Mouse (Mus musculus) lung, postnatal 0 days (tissue): ENCODE results near the gene Hoxa4. TPM values are rescaled to one million over a fixed set of nuclear protein-coding genes. Genes with fewer than 3 reads are reported as not detected.

Experiments
- ATAC-seq: fragments of 200-750 bp; cut with Nextera tagmentation; 2 replicates; pipeline ENCODE4 v1.8.0; 2017; ENCODE audit warnings: moderate library complexity
- DNase-seq: peaks from one replicate; pipeline ENCODE4 v3.0.0-alpha.2; 2016; ENCODE audit warnings: low spot score
- H3K27ac ChIP-seq: fragments of 300-500 bp; sonication (generic); 2 replicates; pipeline ENCODE4 v1.5.1; 2014; ENCODE audit warnings: antibody characterized with exemption, mild to moderate bottlenecking, low read length, mixed read lengths
- H3K27me3 ChIP-seq: fragments of 300-500 bp; sonication (generic); replicated peaks from 2 replicates; pipeline ENCODE4 v1.6.1; 2014; ENCODE audit warnings: low read length, mixed read lengths; ENCODE audit not compliant: insufficient read depth
- H3K36me3 ChIP-seq: fragments of 300-500 bp; sonication (generic); 2 replicates; pipeline ENCODE4 v1.6.1; 2014; ENCODE audit warnings: low read length, mixed read lengths; ENCODE audit not compliant: insufficient read depth
- H3K4me1 ChIP-seq: fragments of 300-500 bp; sonication (generic); 2 replicates; pipeline ENCODE4 v1.6.1; 2014; ENCODE audit warnings: antibody characterized with exemption, low read depth, low read length, mixed read lengths; ENCODE audit not compliant: insufficient read depth
- H3K4me2 ChIP-seq: fragments of 300-500 bp; sonication (generic); replicated peaks from 2 replicates; pipeline ENCODE4 v1.6.1; 2014; ENCODE audit warnings: low read depth, mild to moderate bottlenecking, low read length, moderate library complexity, mixed read lengths
- H3K4me3 ChIP-seq: fragments of 300-500 bp; sonication (generic); 2 replicates; pipeline ENCODE4 v1.5.1; 2014; ENCODE audit warnings: low read depth, low read length
- H3K9ac ChIP-seq: fragments of 300-500 bp; sonication (generic); replicated peaks from 2 replicates; pipeline ENCODE4 v1.6.1; 2014; ENCODE audit warnings: low read depth, mild to moderate bottlenecking
- H3K9me3 ChIP-seq: fragments of 300-500 bp; sonication (generic); 2 replicates; pipeline ENCODE4 v1.6.1; 2016; ENCODE audit warnings: low read length, mixed read lengths
- CTCF ChIP-seq: IDR thresholded peaks from 2 replicates; pipeline ENCODE4 v1.5.1; 2016; ENCODE audit warnings: antibody characterized with exemption, mild to moderate bottlenecking
- EP300 ChIP-seq: IDR thresholded peaks from 2 replicates; pipeline ENCODE4 v1.6.1; 2016; ENCODE audit warnings: antibody characterized with exemption, mild to moderate bottlenecking, control low read depth
- WGBS: fragments of 180-500 bp; shearing (Covaris S2); extraction: QIAGEN DNeasy Blood & Tissue Kit; methylation state at CpG from one replicate; pipeline ENCODE4 v1.1.7; 2014; 5-methylcytosine and 5-hydroxymethylcytosine counted together
- polyA plus RNA-seq: library from polyadenylated mRNA; unstranded; fragments of >200 nt; fragmentation: Nextera tagmentation; extraction: Ambion mirVana; gene quantifications from 2 replicates; pipeline ENCODE4 v1.2.1, GENCODE M21; 2015

Hoxa4 gene
- polyA plus RNA-seq, 1 experiment from 2014 or later = 3.9 TPM

GRCm38 (mm10) chr6:52166431-52167077, 25.0 kb downstream of the Hoxa4 start:
- H3K27ac ChIP-seq = peak overlapping the region; percentile 79
- peaks cover 11% of the 10 kb centered on the region; the same call in 1 of the 2 replicates for H3K27me3 ChIP-seq
- WGBS = 13% methylated on average over 4 of the region's 4 CpGs
- H3K4me2 ChIP-seq = peak overlapping the region; percentile 70
- no peaks in the 10 kb centered on the region for H3K36me3 ChIP-seq
- no peak for ATAC-seq
- H3K4me1 ChIP-seq = peaks cover 10% of the 10 kb centered on the region; the same call in 1 of the 2 replicates
- peak overlapping the region; percentile 56; the same call in 1 of the 2 replicates for H3K9ac ChIP-seq
- TF ChIP-seq EP300 (no peak), CTCF (no peak)
- H3K9me3 ChIP-seq = no peaks in the 10 kb centered on the region
- H3K4me3 ChIP-seq = peak overlapping the region; percentile 30; the same call in 1 of the 2 replicates
- peak; percentile 46 for DNase-seq

- Histone ChIP-seq H3K27ac (peak overlapping the region; percentile 79), H3K27me3 (peaks cover 11% of the 10 kb centered on the region; the same call in 1 of the 2 replicates), H3K9me3 (no peaks in the 10 kb centered on the region), H3K36me3 (no peaks in the 10 kb centered on the region), H3K9ac (peak overlapping the region; percentile 24; the same call in 1 of the 2 replicates), H3K4me2 (peak overlapping the region; percentile 70), H3K4me3 (peak overlapping the region; percentile 54), H3K4me1 (peaks cover 10% of the 10 kb centered on the region; the same call in 1 of the 2 replicates)
- DNase-seq (peak; percentile 53), ATAC-seq (no peak)
- TF ChIP-seq CTCF (no peak), EP300 (no peak)
- 4% methylated on average over 27 of the region's 28 CpGs for WGBS
Measured at GRCm38 (mm10) chr6:52165441-52166370, 25.8 kb downstream of the Hoxa4 start.

- under 1% methylated on average over 25 of the region's 25 CpGs for WGBS
- no peaks in the 10 kb centered on the region for H3K9me3 ChIP-seq
- H3K4me3 ChIP-seq = peak within 1 kb of the TSS; percentile 54
- ATAC-seq (peak; percentile 46), DNase-seq (peak; percentile 73)
- peaks cover 5% of the 10 kb centered on the region; the same call in 1 of the 2 replicates for H3K4me1 ChIP-seq
- H3K27ac ChIP-seq = peak within 1 kb of the TSS; percentile 79
- TF ChIP-seq EP300 = 0 out of 2 replicates have a peak, but pooled peaks have one; percentile 39
- TF ChIP-seq CTCF = no peak
- no peaks in the 10 kb centered on the region for H3K36me3 ChIP-seq
- peak within 1 kb of the TSS; percentile 70 for H3K4me2 ChIP-seq
- H3K9ac ChIP-seq = peak within 1 kb of the TSS; percentile 50
- H3K27me3 ChIP-seq = peaks cover 7% of the 10 kb centered on the region; the same call in 1 of the 2 replicates
Measured at GRCm38 (mm10) chr6:52164626-52165440, 26.7 kb downstream of the Hoxa4 start, which contains the start of gene Hoxa2. Hoxa2 (minus strand) TSS chr6:52164831.

- H3K4me3 ChIP-seq = peak overlapping the region; percentile 54
- no peaks in the 10 kb centered on the region for H3K36me3 ChIP-seq
- H3K4me2 ChIP-seq = peak overlapping the region; percentile 70
- H3K9ac ChIP-seq = peak overlapping the region; percentile 50
- WGBS = 2% methylated on average over 39 of the region's 39 CpGs
- H3K9me3 ChIP-seq = no peaks in the 10 kb centered on the region
- no peak for TF ChIP-seq EP300
- TF ChIP-seq CTCF = no peak
- DNase-seq (peak; percentile 65), ATAC-seq (peak; percentile 12; the same call in 1 of the 2 replicates)
- H3K27ac ChIP-seq = peak overlapping the region; percentile 79
- H3K27me3 ChIP-seq = peaks cover 6% of the 10 kb centered on the region; the same call in 1 of the 2 replicates
- 0 out of 2 replicates have a peak, but pooled peaks cover 7% of the 10 kb centered on the region for H3K4me1 ChIP-seq
Measured at GRCm38 (mm10) chr6:52164051-52164625, 27.4 kb downstream of the Hoxa4 start.

- H3K27me3 ChIP-seq = peaks cover 6% of the 10 kb centered on the region; the same call in 1 of the 2 replicates
- WGBS = 2% methylated on average over 17 of the region's 17 CpGs
- DNase-seq = peak; percentile 88
- H3K9ac ChIP-seq = peak overlapping the region; percentile 50
- H3K27ac ChIP-seq = peak overlapping the region; percentile 79
- H3K36me3 ChIP-seq = no peaks in the 10 kb centered on the region
- peak; percentile 22 for ATAC-seq
- peak overlapping the region; percentile 54 for H3K4me3 ChIP-seq
- 0 out of 2 replicates have a peak, but pooled peaks cover 5% of the 10 kb centered on the region for H3K4me1 ChIP-seq
- H3K4me2 ChIP-seq = peak overlapping the region; percentile 70
- no peaks in the 10 kb centered on the region for H3K9me3 ChIP-seq
- 0 out of 2 replicates have a peak, but pooled peaks have one; percentile 38 for TF ChIP-seq EP300
- no peak for TF ChIP-seq CTCF
Measured at GRCm38 (mm10) chr6:52163366-52164031, 28.1 kb downstream of the Hoxa4 start.
